Mouse (Mus musculus) heart, postnatal 4 days (tissue): ENCODE measurements around the gene Gapdh. TPM values are rescaled to one million over a fixed set of nuclear protein-coding genes. Genes with fewer than 3 reads are reported as not detected.
"Not testable (repeated sequence)": the region's sequence is repeated elsewhere in the genome, so short reads cannot be mapped to it uniquely, and the experiment has no call there.

Experiments
- DNase-seq: peaks from one replicate; pipeline ENCODE4 v3.0.0; 2021
- total RNA-seq, 2 experiments: library from RNA; stranded (reverse); gene quantifications; 2 replicates each; pipeline ENCODE4 v1.2.3; 2021

Gapdh gene
- total RNA-seq, 2 experiments from 2014 or later: 3,371 to 3,611 TPM

DNA sequence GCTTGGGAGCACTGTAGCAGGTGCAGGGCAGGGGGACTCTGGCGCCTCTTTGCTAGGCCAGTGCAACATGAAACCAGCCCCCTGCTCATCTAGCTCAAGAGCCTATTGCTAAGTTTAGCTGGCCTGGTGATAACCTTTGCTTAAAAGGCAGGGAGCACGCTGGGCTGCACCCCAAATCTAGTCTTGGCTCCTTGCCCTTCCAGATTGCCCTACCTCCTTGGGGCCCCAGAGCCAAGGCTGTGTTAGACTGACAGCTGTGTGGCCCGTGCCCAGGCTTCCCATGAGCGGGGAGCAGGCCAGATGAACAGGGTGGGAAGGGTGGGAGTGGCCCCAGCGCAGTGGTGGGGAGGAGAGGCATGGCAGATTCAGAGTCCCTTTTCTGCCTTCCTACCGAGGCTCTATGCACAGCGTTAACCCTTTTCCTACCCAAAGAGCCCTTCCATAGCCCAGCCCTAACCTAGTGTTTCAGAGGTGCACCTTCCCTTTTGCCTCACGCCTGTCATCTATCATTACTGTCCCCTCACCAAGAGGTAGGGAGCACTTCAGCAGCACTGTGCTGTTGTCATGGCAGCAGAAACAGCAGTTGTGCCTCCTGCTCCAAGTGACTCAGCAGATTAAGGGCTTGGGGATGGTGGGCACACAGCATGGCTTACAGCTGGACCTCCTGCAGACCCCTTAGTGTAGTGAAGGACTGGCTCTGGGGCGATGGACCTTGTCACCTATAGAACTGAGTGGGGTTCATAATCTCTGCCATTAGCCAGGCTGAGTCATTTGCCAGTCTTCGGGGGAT is 789 bp upstream of the Gapdh start:
- peak; percentile 73 for DNase-seq

DNA sequence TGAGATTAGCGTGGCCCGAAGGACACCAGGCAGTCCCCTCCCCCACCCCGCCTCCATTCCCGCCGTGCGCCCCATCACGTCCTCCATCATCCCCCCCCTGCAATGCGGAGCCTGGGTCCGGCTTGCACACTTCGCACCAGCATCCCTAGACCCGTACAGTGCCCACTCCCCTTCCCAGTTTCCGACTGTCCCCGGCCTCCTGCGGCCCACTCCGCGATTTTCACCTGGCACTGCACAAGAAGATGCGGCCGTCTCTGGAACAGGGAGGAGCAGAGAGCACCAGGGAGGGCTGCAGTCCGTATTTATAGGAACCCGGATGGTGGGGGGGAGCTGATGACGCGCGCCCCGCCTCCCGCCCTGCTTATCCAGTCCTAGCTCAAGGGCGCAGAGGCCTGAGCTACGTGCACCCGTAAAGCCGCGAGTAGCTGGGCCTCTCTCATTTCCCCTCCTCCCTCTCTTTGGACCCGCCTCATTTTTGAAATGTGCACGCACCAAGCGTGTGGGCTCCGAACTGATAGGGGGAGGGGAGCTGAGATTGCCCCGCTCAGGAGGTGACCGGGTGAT is 857 bp downstream of the Gapdh start:
- peak; percentile 98 for DNase-seq

DNA sequence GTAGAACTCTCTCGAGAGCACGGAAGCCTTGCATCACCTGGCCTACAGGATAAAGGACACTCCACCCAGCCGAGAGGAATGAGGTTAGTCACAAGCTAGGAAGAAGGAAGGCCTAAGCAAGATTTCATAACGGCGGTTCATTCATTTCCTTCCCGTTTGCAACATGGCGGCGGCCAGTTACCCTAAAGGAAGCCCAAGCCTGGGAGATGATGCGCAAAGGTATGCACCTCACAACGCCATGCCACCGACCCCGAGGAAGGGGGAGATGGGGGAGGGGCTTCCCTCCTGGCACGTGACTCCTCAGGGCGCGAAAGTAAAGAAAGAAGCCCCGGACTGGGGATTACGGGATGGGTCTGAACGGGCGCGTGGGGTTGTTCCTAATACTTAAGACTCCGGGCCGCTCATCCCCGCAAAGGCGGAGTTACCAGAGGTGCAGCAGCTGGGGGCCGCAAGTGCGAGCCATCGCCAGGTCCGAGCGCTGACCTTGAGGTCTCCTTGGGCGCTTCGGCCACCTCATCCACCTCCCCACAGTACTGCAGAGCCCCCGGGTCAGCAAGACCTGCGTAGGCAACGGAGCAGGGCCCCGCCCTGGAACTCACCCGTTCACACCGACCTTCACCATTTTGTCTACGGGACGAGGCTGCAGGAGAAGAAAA is 1.5 kb downstream of the Gapdh start:
- DNase-seq: peak; percentile 78

DNA sequence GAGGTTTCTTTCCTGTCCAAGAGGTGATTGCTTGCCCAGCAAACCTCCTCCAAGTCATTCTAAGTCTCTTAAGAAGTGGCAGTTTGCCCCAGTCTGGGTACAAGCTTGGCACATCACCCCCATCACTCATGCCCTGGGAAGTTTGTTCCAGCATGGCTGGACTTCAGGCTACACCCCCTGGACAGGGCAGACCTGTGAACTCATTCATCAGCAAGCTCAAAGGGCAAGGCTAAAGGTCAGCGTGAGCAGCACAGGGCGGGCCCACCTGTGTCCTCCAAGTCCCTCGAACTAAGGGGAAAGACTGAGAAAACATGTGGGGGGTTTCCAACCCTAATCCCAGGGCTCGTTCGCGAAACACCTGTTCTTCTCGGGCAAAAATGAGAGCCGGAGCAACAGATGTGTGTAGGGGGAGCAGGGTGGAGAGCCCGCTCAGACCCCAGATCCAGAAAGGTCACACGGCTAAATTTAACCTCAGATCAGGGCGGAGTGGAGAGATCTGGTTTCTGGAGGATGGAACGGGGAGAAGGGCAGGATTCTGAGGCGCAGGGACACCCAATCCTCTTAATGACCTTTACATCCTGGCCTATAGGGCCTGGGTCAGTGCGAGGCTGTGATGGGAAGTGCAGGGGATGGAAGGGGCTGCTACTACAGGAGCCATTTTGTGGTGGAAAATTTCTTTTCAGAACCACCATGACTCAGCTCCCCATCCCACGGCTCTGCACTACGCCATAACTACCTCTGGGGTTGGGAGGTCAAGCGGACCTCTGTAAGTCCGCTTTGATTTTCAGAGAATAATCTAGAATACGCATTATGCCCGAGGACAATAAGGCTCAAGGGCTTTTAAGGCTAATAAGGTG is 2.2 kb downstream of the Gapdh start:
- no peak for DNase-seq

DNA sequence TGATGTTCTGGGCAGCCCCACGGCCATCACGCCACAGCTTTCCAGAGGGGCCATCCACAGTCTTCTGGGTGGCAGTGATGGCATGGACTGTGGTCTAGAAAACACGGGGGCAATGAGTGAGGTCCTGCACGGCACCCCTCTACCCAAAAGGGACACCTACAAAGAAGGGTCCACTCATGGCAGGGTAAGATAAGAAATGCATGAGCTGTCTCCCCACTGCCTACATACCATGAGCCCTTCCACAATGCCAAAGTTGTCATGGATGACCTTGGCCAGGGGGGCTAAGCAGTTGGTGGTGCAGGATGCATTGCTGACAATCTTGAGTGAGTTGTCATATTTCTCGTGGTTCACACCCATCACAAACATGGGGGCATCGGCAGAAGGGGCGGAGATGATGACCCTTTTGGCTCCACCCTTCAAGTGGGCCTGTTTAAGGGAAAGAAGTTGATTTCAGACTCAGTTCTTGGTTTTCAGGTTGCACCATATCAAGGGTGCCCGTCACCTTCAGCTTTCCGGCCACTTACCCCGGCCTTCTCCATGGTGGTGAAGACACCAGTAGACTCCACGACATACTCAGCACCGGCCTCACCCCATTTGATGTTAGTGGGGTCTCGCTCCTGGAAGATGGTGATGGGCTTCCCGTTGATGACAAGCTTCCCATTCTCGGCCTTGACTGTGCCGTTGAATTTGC is 3.5 kb downstream of the Gapdh start:
- DNase-seq: not testable (repeated sequence)

DNA sequence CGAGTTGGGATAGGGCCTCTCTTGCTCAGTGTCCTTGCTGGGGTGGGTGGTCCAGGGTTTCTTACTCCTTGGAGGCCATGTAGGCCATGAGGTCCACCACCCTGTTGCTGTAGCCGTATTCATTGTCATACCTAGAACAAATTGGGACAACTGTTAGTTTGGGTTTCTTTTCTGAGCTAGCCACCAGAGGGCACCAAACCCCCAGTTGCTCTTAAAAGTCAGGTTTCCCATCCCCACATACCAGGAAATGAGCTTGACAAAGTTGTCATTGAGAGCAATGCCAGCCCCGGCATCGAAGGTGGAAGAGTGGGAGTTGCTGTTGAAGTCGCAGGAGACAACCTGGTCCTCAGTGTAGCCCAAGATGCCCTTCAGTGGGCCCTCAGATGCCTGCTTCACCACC is 4.3 kb downstream of the Gapdh start:
- DNase-seq: peak; percentile 84

DNA sequence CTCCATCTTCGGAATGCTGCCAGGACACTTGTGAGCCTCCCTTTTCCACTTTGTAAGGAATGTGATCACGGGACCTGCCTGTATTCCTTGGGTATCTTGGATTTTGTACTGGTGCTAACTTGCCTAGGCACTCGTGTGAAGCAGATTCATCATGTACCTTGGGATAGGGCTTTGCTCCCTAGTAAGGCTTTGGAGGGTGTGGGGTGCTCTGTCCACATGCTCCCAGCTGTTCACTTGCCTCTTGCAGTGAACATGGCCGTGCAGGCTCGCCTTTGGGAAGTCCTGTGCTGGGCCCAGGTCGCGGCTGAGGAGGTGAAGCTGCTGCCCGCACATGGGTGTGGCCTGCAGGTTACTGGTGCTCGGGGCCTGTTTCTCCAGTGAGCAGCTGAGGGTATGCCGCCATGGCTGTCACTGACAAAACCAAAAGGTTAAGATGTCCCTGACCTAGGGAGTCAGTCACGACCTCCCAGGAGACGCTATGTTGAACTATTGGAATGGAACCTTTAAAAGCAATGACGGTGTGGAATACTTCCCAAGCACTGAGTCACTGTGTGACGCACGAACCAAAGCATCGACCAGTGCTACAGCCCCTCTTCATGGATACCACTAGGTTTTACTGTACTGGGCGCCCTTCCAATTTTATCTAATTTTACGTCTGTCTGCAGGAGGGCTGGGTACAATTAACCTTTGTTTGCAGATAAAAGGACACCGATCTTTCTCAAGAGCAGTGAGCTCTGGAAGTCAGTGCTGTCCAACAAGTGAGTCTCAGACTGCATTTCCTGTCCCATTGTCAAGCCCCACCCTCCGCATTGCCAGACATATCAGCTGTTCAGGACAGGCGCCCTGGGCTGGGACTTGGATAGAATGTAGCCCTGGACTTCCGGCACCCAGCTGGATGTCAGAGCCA is 5.2 kb downstream of the Gapdh start:
- peak; percentile 84 for DNase-seq

DNA sequence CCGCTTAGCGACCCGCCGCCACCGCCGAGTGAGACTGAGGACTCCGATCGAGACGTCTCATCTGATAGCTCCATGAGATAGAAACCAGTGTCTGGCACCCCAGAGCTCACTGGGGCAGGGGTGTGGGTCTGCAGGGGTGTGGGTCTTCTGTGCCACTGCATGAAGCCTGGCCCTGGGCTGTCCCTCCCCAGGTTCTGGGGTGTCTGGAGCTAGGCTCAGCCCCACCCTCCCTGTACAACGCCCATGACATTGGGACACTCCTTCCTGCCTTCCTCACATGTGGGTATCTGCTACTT is 5.8 kb downstream of the Gapdh start:
- DNase-seq: no peak

DNA sequence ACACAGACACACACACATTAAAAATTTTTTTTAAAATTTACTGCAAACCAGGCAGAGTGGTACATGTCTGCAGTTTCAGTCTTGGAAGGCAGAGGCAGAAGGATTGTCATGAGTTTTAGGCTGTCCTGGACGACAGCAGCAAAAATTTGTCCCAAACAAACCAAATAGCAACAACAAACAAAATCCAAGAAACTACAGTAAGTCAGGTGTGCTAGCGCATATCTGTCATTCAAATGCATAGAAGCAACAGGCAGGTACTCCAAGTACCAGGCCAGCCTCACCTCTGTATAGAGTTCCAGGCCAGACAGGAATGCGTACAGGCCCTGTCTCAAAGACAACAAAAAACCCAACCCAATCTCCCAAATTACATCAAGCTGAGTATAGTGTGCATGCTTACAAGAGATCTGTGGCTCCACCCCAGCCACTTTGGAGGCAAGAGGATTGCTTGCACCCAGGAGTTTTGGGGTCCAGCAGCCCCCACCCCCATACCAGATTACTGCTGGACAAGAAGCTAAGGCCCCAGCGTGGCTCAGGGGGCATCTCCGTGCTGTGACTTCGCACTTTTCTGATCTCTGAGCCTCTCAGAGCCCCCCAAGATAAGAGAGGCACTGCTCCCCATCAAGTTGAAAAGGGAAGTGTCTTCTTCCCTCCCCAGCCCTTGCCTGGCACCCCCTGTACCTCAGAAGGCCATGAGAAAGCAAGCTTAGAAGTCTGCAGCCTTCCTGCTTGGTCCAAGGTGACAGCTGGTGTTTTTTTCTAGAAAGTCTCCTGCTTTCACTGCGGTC is 6.3 kb downstream of the Gapdh start:
- DNase-seq: no peak

DNA sequence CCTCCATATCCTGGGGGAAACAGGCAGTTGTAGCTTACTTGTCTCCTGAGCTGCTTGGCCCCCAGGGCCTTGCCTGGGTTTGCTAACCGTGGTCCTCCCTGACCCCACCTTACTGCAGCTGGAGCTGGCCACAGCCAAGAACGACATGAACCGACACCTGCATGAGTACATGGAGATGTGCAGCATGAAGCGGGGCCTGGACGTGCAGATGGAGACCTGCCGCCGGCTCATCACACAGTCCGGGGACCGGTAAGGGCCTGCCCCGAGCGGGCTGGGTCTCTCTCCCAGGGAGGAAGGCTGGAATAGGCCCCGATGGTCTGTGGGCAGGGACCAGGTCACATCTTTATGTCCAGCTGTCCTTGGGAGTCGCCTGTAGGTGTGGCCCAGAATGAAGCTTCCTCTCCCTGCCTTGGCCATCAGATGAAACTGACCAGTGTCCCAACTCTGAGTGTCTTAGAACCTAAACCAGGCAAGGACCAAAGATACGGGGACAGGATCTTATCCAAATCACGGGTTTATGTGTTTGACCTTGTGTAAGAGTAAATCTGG is 7.2 kb downstream of the Gapdh start:
- DNase-seq: no peak

DNA sequence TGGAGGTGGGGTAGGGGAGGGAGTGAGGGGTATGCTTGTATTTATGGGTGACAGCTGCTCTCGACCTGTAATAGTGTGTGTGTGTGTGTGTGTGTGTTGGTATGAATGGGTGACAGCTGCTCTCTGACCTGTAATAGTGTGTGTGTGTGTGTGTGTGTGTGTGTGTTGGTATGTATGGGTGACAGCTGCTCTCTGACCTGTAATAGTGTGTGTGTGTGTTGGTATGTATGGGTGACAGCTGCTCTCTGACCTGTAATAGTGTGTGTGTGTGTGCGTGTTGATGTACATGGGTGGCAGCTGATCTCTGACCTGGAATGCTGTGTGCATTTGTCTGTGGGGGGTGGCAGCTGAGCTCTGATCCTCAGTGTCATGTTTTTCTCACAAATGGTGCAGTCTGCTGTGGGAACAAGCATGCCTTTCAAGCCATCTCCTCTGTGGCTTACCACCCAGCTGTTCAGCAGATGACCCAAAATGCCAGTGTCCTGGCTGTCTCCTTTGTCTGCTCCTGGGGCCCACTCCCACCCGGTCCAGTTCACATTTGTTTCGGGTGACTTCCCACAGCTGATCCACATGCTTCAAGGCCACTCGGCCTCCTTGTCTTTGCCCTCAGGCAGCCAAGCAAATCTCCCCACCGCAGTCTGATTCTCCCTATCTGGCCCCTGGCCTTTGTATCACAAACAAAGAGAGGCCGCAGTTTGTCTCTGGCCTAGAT is 9.2 kb downstream of the Gapdh start:
- DNase-seq: no peak

DNA sequence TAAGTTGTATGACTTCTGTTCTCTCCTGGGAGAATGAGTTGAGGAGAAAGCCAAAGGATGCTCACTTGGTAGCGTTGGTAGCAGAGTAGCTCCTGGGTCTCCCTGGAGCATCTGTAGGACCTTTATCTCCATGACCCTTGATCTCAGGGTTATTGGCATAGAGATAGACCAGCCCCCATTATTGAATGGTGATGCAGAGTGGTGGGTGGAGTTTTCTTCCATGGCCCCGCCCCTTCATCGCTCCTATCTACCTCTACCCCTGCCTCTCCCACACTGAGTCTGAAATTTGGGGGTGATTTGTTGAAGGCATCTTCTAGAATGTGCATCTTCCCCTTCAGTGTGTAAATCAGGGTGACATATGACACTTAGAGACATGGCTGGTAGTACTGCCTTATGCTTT is 9.8 kb downstream of the Gapdh start:
- DNase-seq: no peak

DNA sequence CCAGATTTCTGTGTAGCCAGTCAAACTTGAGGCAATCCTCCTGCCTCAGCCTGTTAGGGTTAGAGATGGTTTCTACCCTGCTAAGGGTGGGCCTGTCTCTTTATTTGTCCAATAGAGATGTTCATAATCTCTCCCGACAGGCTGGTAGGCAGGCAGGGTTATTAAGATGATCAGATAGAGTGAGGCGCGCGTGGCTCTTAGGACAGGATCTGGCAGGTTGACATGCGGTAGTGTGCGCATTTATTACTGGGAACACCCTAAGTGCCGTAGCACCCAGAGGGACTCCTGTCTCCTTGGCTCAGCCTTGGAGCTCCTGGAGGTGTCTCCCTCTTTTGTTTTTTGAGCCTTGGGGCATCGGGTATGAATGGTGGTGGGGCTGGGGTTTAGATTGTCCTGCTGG is 11.0 kb downstream of the Gapdh start:
- no peak for DNase-seq

DNA sequence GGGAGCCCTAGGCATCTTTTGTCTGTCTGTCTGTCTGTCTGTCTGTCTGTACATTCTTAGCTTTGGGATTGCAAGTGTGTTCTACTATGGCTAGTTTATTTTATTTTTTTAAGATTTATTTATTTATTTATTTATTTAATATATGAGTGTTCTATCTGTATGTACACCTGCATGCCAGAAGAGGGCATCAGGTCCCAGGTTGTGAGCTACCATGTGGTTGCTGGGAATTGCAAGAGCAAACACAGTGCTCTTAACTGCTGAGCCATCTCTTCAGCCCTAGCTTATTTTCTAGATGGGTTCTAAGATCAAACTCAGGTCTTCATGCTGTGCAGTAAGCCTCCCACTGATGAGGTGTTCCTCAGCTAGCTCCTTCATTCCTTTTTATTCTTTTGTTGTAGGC is 11.7 kb downstream of the Gapdh start:
- DNase-seq: no peak

DNA sequence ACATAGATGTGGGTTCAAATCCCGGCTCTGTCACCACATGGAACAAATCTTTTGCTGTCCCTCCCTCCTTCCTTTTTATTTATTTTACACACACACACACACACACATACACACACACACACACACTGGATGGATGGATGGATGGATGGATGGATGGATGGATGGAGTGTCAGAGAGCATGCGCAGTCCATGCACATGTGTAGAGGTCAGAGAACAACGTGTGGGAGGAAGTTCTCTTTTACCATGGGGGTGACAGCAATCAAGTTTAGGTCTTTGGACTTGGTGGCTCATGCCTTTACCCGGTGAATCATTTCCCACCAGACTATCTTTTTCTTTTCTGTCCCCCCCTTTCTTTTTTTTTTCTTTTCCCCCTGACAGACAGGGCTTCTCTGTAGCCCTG is 12.6 kb downstream of the Gapdh start:
- no peak for DNase-seq

DNA sequence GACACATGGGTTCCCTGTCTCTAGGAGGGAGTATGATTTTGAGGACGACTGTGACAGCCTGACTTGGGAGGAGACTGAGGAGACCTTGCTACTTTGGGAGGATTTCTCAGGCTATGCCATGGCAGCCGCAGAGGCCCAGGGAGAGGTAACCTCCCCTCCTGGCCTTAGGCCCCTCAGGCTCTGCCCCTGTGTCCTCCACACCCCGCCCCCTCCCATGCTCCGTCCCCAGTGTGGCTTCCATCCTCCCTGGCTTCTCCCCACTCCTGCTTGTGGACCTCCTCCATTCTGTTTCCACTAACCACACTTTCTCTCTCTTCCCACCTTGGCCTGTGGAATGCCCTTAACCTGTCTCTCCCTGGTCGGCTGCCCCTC is 13.3 kb downstream of the Gapdh start:
- DNase-seq: no peak

DNA sequence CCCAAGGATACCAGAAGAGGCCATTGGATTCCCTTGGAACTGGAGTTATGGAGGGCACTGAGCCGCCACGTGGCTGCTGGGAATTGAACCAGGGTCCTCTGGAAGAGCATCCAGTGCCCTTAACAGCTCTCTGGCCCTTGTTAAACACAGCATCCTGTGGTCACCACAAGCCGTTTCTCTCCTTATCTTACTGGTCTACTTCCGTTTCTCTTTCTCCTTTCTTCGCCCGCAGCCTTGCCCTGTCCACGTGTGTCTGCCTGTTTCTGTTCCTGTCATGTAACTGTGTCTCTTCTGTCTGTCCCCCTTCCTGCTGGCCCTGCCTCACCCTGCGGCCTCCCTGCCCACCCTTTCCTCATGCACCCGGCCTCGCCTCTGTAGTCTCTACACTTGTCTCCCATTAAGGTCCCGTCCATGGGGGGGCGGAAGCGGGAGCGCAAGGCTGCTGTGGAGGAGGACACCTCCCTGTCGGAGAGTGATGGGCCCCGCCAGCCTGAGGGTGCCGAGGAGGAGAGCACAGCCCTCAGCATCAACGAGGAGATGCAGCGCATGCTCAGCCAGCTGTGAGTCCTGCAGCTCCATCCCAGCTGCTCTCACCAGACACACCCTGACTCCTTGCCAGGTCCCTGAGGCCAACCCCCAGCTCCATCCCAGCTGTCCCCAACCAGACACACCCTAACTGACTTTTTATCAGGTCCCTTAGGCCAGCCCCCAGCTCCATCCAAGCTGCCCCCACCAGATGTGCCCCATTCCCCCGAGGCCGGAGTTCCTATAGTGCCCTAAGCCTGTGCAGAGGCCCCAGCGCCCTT is 13.9 kb downstream of the Gapdh start:
- DNase-seq: peak; percentile 67

DNA sequence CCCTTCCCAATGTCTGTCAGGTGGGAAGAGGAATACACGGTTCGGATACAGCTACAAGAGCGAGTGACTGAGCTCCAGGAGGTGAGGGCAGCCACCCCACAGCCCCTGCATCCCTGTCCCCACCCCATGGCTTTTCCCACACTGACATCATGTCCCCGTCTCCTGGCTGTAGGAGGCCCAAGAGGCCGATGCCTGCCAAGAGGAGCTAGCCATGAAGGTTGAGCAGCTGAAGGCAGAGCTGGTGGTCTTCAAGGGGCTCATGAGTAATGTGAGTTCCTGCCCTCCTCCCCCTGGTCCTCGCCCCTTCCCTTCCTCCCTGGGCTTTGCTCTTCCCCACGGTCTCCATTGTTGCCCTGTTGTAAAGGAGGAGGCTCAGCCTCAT is 16.7 kb downstream of the Gapdh start:
- DNase-seq: no peak
